14 mouse cellular contexts compared by ENCODE assay signal in the genomic region with DNA sequence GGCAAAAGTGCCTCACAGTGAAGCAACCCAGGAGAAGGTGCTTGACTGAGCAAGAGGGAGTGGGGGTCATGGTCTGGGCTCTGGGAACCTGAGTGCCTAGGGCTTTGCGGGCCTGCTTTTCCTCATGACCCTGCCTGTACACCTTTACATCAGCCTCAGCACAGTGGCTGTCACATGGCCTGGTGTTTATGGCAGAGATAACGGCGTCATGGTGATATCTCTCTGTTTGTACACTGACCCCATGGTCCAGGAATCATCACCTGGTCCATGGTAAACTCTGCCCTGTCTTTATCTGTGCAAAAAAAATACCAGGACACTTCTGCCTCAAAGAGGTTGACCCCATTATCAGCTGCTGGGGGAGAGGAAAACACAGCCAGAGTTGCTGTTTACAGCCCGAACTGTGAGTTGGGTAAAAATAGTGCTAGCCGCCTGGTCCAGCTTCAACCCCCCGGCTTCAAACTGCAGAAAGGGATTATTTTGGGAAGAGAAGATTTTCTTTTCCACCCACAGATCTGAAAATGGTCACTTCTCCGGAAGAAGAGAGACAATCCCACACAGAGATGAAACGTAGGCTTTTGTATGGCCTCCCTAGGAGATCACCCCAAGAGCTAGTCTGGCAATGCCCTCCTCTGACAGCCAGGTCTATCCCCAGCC.
A peak's percentile ranks its signal among the peaks of the same experiment; 100 is the strongest.
DNase-seq lines count a peak whose midpoint lies in the region; ATAC-seq lines count a peak whose summit lies in the region.
"Had no signal": no experiment of that assay in that cellular context is flagged by ENCODE, and none has a peak within 500 bp of the region (broad histone marks: within the 10 kb centered on the region; RNA-seq: fewer than 3 reads in every experiment).

No protein-coding gene starts in this region.

- H3K4me2 ChIP-seq in heart, embryonic 16.5 days (ENCODE audit: low read depth, low read length), result no peak overlapping the region
- H3K4me2 ChIP-seq in liver, embryonic 12.5 days, result no peak overlapping the region
- no peak overlapping the region for H3K4me2 ChIP-seq in midbrain, embryonic 11.5 days
- H3K4me2 ChIP-seq: hindbrain, embryonic 13.5 days; lung, embryonic 14.5 days had no signal

- H3K27ac ChIP-seq in heart, embryonic 16.5 days (ENCODE audit: low read length), result peak overlapping the region; percentile 82
- no peak overlapping the region for H3K27ac ChIP-seq in liver, embryonic 12.5 days
- H3K27ac ChIP-seq in midbrain, embryonic 11.5 days (ENCODE audit: low read depth, low read length), result no peak overlapping the region
- H3K27ac ChIP-seq: hindbrain, embryonic 13.5 days had no signal

- 26% methylated on average over 8 of the region's 8 CpGs for WGBS in heart, embryonic 16.5 days
- 50% methylated on average over 8 of the region's 8 CpGs for WGBS in liver, embryonic 12.5 days (ENCODE audit: insufficient replicate concordance)
- 80% methylated on average over 8 of the region's 8 CpGs for WGBS in midbrain, embryonic 11.5 days

- ATAC-seq in heart, embryonic 16.5 days (replicated peaks; ENCODE audit: extremely low read depth, insufficient read depth, low FRiP score), result peak; percentile 72
- peak; percentile 66 for ATAC-seq in liver, embryonic 12.5 days
- ATAC-seq in midbrain, embryonic 11.5 days (ENCODE audit: low FRiP score), result no peak

- H3K27me3 ChIP-seq in heart, embryonic 16.5 days (ENCODE audit: control insufficient read depth, insufficient read depth, low read length), result no peaks in the 10 kb centered on the region
- H3K27me3 ChIP-seq in liver, embryonic 12.5 days (replicated peaks), result no peaks in the 10 kb centered on the region
- no peaks in the 10 kb centered on the region for H3K27me3 ChIP-seq in midbrain, embryonic 11.5 days (ENCODE audit: control insufficient read depth, insufficient read depth, low read length)
- H3K27me3 ChIP-seq: hindbrain, embryonic 13.5 days had no signal

- no peaks in the 10 kb centered on the region for H3K9me3 ChIP-seq in heart, embryonic 16.5 days (replicated peaks; ENCODE audit: control insufficient read depth, low read length)
- H3K9me3 ChIP-seq in liver, embryonic 12.5 days (replicated peaks), result no peaks in the 10 kb centered on the region
- H3K9me3 ChIP-seq in midbrain, embryonic 11.5 days (ENCODE audit: control insufficient read depth, low read length), result no peaks in the 10 kb centered on the region
- H3K9me3 ChIP-seq: hindbrain, embryonic 13.5 days had no signal

- H3K9ac ChIP-seq in heart, embryonic 16.5 days (ENCODE audit: low read length), result peak overlapping the region; percentile 47; the same call in 1 of the 2 replicates
- H3K9ac ChIP-seq in liver, embryonic 12.5 days, result no peak overlapping the region
- H3K9ac ChIP-seq in midbrain, embryonic 11.5 days (ENCODE audit: low read length), result no peak overlapping the region
- H3K9ac ChIP-seq: hindbrain, embryonic 13.5 days; lung, embryonic 14.5 days had no signal

- DNase-seq in right cerebral cortex, postnatal 10 days (ENCODE audit: low spot score in 2 of 2), result peak; percentile 54 to 64
- DNase-seq in right cerebral cortex, postnatal 4 days, result no peak
- DNase-seq in lung, postnatal 10 days, result no peak
- no peak for DNase-seq in MN1 (ENCODE audit: low spot score)
- DNase-seq in midbrain, embryonic 11.5 days (ENCODE audit: low spot score, missing footprints), result no peak
- DNase-seq: adrenal gland, postnatal 25 days; cerebellum, adult 11-12 months; kidney, postnatal 14 days; layer of hippocampus, postnatal 36 days; lung, embryonic 14.5 days; thymus, postnatal 4 days had no signal

- H3K4me3 ChIP-seq in heart, embryonic 16.5 days (ENCODE audit: low read length), result no peak overlapping the region
- H3K4me3 ChIP-seq in liver, embryonic 12.5 days, result no peak overlapping the region
- H3K4me3 ChIP-seq in midbrain, embryonic 11.5 days (ENCODE audit: low read depth, low read length), result no peak overlapping the region
- H3K4me3 ChIP-seq: hindbrain, embryonic 13.5 days had no signal

- H3K4me1 ChIP-seq in heart, embryonic 16.5 days (ENCODE audit: control insufficient read depth, insufficient read depth, low read length), result peaks cover 53% of the 10 kb centered on the region
- peaks cover 21% of the 10 kb centered on the region for H3K4me1 ChIP-seq in liver, embryonic 12.5 days
- H3K4me1 ChIP-seq in midbrain, embryonic 11.5 days (ENCODE audit: control insufficient read depth, insufficient read depth, low read length), result no peaks in the 10 kb centered on the region

- no peaks in the 10 kb centered on the region for H3K36me3 ChIP-seq in heart, embryonic 16.5 days (ENCODE audit: control insufficient read depth, insufficient read depth)
- no peaks in the 10 kb centered on the region for H3K36me3 ChIP-seq in liver, embryonic 12.5 days
- H3K36me3 ChIP-seq in midbrain, embryonic 11.5 days (ENCODE audit: control insufficient read depth, insufficient read depth, low read length), result no peaks in the 10 kb centered on the region
- H3K36me3 ChIP-seq: hindbrain, embryonic 13.5 days had no signal

Comparison
In these comparisons a context has a peak if more than half of its experiments do, and no peak if none do; other contexts are left out.
1. DNase-seq: peak in right cerebral cortex, postnatal 10 days (2 of 2); none in right cerebral cortex, postnatal 4 days (single experiment), lung, postnatal 10 days (single experiment), MN1 (single experiment) and midbrain, embryonic 11.5 days (single experiment).